Mouse (Mus musculus): ENCODE measurements around the gene Nkx1-1.

Gene Nkx1-1

DNA sequence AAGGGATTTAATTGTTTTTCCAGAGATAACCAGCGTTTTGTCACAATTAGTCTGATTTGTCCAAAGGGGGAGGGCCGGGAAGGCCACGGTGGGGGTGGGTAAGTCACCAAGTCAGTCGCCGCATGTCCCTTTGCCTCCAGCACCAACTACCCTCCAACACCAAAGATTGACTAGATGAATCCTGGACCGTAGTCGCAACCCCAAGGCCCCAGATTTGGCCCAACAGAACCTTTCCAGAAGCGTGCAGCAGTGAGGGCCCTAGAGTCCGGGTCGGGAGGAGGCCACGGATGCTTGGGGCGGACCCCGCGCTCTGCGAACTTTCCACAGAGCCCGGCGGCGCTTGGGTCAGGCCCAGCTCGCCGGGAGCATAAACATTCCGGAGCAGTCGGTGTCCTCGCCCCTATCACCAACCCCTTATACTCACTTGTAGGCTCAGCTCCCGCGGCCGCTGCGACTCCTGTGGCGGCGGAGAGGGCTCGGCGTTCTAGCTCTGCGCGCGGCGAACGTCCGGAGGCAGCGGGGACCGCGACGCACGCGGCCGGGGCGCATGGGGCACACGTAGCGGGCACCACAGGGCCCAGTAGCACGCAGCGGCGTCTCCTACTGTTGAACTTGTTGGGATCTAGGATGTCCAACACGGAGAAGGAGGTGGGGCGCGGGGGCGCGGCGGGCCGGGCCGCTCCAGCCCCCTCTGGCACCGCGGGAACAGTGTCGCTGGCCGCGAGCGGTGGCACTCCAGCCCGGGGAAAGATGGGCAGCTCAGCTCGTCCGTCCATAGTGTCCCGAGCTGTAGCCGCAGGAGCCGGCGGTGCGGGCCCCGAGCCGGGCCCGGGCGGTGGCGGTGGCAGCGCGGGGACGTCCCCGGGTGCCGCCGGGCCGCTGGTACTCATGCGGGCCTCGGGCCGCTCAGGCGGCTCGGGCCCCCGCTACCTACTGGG, at the start of gene Nkx1-1:
Gene Nkx1-1 (minus strand): TSS at position 776 of the 938 bp plus-strand sequence.
- no peak for DNase-seq (ENCODE audit: low read depth, low spot score)

DNA sequence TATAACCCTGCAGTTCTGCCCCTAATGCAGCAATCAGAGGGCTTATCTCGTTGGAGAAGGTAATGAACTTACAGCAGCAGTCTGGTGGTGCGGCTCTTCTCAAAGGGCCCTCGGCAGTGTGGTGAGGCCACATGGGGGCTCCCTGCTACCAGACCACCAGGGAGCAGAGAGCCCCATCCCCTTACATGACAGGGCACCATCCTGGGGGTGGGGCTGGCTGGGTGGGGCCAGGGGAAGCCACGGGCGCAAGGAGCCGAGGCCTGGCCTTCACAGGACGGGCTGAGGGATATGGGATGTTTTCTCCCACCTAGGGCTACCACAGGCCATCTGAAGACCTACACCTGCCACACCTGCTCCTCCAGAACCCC, 47.5 kb upstream of the Nkx1-1 start:
- DNase-seq (ENCODE audit: low read depth, low spot score), result no peak

DNA sequence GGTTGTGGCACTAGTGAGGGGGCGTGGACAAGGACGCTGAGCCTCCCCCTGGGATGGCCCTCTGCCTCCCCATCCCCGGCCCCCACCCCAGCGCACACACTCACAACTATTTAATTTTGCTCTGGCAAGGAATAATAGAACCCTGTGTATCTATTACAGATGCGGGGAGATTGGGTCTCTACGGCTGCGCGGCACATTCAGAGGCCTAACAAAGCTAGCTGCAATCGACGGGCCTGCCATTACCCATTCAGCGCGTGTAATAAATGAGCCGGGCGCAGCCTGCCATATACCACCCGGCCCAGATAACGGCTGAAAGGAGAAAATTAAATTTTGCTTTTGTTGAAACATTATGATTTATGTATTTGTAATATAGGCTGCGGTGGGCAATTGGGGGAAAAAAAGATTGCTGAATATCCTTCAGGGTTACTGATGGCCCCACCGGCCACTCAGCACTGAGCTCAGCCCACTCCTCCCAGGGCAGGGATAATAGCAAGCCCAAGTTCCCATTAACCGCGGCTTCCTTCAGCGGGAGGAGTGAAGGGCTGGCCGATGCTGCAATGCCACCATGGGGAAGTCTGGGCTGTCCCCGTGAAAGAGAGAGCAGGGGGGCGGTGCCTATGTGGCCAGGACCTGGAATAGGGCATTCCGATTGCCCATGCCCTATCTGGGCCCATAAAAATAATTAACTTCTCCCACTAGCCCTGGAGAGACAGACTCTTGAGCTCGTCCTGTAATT, 47.0 kb upstream of the Nkx1-1 start:
- DNase-seq (ENCODE audit: low read depth, low spot score), result no peak

DNA sequence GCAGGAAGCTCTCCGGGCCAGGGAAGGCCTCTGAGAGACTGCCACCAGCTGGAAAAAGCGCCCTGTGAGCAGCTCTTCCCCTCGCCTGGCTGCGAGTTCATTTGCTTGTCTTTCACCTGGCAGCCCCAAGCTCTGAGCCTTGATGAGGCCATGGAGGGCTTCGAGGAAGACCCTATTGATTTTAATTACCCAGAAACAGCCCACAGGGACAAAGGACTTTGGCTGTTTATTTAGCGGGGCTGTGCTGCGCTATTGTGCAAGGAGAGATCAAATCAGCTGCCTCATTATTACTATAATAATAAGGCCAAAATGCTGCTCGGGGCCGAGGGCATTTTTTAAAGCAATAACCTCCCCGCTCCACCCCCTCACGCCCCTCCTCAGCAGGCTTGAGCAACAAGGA, 31.7 kb upstream of the Nkx1-1 start:
- no peak for DNase-seq (ENCODE audit: low read depth, low spot score)

DNA sequence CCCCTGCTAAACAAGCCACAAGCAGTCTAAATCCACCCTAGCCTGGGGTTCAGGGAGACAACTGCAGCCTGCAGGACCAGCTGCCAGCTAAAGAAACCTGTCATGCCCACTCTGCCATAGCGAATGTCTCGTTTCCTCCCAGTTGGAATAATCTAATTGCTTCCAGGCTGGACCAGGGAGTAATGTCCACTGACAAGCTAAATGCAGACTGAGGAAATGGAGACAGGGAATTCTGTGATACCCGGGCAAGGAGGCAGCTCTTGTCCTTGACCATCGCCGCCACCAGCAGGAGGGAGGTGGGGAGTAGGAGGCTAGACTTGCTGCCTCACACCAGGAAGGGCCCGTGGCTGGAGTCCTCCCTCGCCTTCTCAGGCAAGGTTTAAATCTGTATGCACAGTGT, 30.6 kb upstream of the Nkx1-1 start:
- DNase-seq (ENCODE audit: low read depth, low spot score), result no peak

DNA sequence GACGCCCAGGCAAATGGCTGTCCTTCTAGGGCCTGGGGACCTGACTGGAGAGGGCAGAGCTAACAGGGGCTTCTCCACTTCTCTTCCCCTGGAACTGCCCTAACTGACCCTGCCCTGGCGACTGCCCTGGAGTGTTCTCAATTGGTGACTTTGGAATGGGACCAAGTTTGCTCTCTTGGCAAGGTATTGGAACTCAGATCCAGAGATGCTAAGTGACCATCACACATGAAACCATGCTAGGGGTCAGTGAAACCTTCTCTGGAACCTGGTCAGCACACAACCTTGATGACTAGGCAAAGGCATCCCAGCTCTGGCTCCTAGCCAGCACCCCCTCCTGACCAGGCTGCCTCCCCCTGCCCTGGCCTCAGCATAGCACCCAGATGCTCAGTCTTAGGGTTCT, 25.3 kb upstream of the Nkx1-1 start:
- no peak for DNase-seq (ENCODE audit: low read depth, low spot score)

- DNase-seq (ENCODE audit: low read depth, low spot score), result no peak
Observed at GRCm38 (mm10) chr5:33458132-33458622, 24.4 kb upstream of the Nkx1-1 start.

GRCm38 (mm10) chr5:33455737-33456136, 22.0 kb upstream of the Nkx1-1 start:
- DNase-seq (ENCODE audit: low read depth, low spot score), result no peak

GRCm38 (mm10) chr5:33443794-33444193, 10.0 kb upstream of the Nkx1-1 start:
- DNase-seq (ENCODE audit: low read depth, low spot score), result no peak

DNA sequence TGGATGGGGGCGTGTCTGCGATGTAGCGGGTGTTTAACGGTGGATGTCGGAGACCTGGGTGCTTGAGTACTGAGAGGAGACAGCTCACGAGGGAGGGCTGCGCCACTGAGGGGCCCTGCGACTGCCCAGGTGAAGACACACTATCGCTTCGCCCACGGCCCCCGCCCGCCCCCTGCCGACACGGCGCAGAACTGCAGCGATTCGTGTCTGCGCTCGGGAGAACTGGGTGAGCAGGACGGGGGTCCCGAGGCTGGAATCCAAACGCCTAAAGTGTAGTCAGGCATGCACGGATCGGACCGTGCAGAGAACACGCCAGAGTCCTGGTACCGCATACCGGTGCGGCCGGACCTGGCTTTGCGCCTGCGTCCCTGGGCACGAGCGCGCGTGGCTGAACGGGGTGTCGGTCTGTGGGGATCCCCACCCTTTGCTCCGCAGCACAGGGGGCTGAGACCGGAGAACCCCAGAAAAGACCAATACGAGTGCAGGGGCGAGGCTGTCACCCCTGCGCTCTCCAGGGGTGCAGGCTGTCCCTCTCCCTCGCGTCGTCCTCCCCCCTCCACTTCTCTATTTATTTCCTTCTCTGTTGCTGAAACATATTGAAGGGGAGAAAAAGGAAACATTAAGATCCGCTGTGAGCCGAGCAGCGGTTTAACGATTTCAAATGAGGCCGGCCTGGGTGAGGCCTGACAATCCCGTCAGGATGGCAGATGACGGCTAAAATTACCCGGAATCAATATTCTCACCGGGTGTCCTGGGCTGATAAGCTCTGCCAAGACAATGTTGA, 9.3 kb upstream of the Nkx1-1 start:
- peak; percentile 71 for DNase-seq (ENCODE audit: low read depth, low spot score)

GRCm38 (mm10) chr5:33438214-33438613, 4.4 kb upstream of the Nkx1-1 start:
- DNase-seq (ENCODE audit: low read depth, low spot score), result peak; percentile 81

DNA sequence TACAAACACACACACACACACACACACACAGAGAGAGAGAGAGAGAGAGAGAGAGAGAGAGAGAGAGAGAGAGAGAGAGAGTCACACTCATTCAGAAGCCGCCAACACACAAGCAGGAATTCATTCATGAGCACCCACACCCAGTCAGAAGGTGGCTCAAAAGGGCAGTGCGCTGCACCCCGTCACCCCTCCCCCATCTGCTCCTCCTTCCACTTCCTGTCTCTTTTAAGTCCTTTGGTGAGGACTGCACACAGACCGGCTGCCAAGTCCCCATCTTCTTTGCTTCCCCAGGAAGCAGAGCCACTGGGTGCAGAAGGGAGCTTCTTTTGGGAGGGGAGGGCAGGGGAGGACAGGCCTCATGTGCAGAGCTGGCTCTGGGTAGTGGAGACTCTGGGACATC, 2.2 kb upstream of the Nkx1-1 start:
- peak; percentile 57 for DNase-seq (ENCODE audit: low read depth, low spot score)

GRCm38 (mm10) chr5:33435151-33435550, 1.4 kb upstream of the Nkx1-1 start:
- no peak for DNase-seq (ENCODE audit: low read depth, low spot score)

DNA sequence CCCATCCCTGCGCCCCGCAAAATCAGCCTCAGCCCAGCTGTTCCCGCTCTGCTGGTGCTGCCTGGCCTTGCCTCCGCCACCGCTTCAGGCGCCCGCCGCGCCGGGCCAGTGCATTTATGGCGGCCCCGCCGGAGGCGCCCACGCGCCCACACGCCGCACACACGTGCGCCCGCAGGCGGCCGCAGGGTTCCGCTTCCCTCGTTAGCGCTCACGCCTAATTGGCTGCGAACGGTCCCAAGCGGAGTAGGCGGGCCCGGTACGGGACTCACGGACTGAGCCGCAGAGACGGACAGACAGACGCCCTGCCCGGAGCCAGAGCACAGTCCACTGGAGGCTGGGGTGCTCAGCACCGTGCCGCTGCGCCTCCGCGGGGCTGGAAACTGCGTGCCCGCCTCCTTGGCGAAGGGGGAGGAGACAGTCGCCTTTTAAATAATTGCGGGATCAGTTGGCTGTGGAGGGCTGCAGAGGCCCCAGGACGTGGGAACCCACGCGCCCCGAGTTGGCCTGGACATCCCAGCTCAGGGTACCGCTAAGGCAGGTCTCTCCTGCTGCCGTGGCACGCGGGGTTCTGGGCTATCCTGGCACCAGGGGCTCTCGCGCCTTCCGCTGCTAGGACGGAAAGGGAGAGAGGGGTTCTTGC, 485 bp upstream of the Nkx1-1 start:
- DNase-seq (ENCODE audit: low read depth, low spot score), result peak; percentile 21

DNA sequence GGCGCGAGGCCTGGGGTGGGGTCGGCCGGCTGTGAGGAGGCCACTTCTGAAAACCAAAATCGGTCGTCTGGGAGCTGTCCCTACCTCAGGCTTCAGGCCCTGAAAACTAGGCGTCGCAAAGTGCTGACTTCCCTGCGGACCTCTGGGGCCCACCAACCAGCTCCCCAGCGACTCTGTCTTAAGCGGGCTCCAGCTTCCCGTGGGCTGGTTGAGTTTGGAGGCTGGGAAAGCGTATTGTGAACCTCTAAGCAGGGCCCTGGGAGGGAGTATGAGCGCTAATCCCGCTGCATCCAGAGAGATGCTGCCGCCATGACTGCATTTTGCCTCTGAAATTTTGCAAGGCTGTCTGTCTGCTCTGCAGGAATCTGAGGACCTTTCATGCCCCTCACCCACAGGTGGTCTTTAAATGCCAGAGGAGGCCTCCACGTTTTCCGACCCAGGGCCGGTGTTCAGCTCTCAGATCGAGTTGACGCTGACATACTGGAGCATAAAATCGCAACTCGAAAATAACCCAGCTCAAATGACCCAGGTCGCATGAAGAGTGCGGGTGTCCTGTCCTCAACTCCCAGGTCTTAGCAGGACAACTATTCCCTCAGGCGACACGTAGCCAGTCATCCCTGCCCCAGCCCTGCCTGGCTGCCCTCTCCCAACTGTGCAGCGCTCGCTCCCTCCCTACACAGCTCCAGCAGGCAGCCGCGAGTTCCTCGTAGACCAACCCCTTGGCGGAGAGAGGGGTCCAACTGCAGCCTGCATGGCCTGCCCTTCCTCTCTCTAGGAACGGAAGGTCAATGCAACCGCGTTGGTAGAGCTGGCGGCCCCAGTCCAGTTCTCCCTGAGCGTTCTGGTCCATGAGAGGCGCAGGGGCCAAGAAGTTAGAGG, 1.5 kb downstream of the Nkx1-1 start:
- no peak for DNase-seq (ENCODE audit: low read depth, low spot score)

GRCm38 (mm10) chr5:33431173-33432005, 2.4 kb downstream of the Nkx1-1 start:
- no peak for DNase-seq (ENCODE audit: low read depth, low spot score)

- no peak for DNase-seq (ENCODE audit: low read depth, low spot score)
Observed at GRCm38 (mm10) chr5:33430511-33431172, 3.1 kb downstream of the Nkx1-1 start.

DNA sequence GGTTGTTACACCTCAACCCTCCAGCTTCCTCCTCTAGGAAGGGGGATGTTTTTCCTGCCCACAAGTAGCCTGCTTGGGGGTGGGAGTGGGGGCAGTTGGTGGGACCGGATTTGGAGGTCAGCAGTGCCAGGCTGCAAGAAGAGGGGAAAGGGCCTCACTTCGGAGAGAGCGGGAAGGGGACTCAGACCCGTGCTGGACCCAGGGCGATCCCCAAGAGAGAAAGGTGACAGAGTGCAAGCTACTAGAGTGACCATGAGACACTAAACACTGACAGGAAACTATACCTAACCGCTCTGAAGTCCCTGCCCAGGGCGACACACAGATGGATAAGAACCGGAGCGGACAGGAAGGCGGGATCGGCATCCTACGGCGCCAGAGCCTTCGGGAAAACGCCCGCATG, 3.7 kb downstream of the Nkx1-1 start:
- DNase-seq (ENCODE audit: low read depth, low spot score), result no peak

GRCm38 (mm10) chr5:33427461-33427860, 6.3 kb downstream of the Nkx1-1 start:
- no peak for DNase-seq (ENCODE audit: low read depth, low spot score)

All from CD4-positive, CD25-positive, alpha-beta regulatory T cell, adult 2 months (primary cell).